Comparison of ENCODE assay signal across 8 mouse cellular contexts in genomic region chr11:115765607-115766141, GRCm38 (mm10). TPM values are rescaled to one million over a fixed set of nuclear protein-coding genes. Genes with fewer than 3 reads are reported as not detected.
DNase-seq lines count a peak whose midpoint lies in the region; ATAC-seq and TF ChIP-seq lines count a peak whose summit lies in the region.

No protein-coding gene starts in this region.

- peak overlapping the region; percentile 99 for H3K9ac ChIP-seq in hindbrain, embryonic 11.5 days (ENCODE audit: low read depth, low read length)
- peak overlapping the region; percentile 96 for H3K9ac ChIP-seq in liver, embryonic 13.5 days

- no peaks in the 10 kb centered on the region for H3K27me3 ChIP-seq in kidney, adult 2 months (replicated peaks; ENCODE audit: control insufficient read depth, insufficient read depth, low read length)
- no peaks in the 10 kb centered on the region for H3K27me3 ChIP-seq in Patski
- H3K27me3 ChIP-seq in hindbrain, embryonic 11.5 days (ENCODE audit: control insufficient read depth, insufficient read depth, low read length), result no peaks in the 10 kb centered on the region
- H3K27me3 ChIP-seq in liver, embryonic 13.5 days, result no peaks in the 10 kb centered on the region

- peak; percentile 64 for ATAC-seq in Patski
- ATAC-seq in erythroid progenitor cell, adult 5-6 weeks (replicated peaks; ENCODE audit: low FRiP score, poor library complexity, severe bottlenecking), result peak; percentile 77
- ATAC-seq in hindbrain, embryonic 11.5 days (ENCODE audit: low FRiP score), result peak; percentile 83
- ATAC-seq in liver, embryonic 13.5 days (ENCODE audit: low read depth), result peak; percentile 86
- ATAC-seq in monocyte, adult 5-6 weeks (replicated peaks; ENCODE audit: insufficient number of reproducible peaks, low FRiP score, low TSS enrichment, poor library complexity, severe bottlenecking), result peak; percentile 44

- no peak for TF ChIP-seq CTCF in kidney, adult 2 months (conservative IDR thresholded peaks at IDR 0.05; ENCODE audit: insufficient read depth, insufficient read length, low read depth, low read length)
- TF ChIP-seq CTCF in Patski (IDR thresholded peaks at IDR 0.05), result no peak

- DNase-seq in kidney, adult 2 months, result peak; percentile 76
- DNase-seq in kidney, postnatal 4 days, result no peak
- DNase-seq in Patski (ENCODE audit: low read depth, low spot score), result no peak
- DNase-seq in hindbrain, embryonic 11.5 days (ENCODE audit: low spot score), result peak; percentile 69
- DNase-seq in liver, embryonic 13.5 days, result peak; percentile 46
- no peak for DNase-seq in ovary, adult 18-20 months (ENCODE audit: low spot score)

- POLR2A ChIA-PET in Patski (lab: Charles Lee), result interaction anchor here (0.7 to 1.1 kb wide), 4 partner anchors 12 to 190 kb away, joined by 3 to 6 read pairs (median 4); partner anchors contain the start of gene Tsen54

- peaks cover 13% of the 10 kb centered on the region; the same call in 1 of the 2 replicates for H3K4me1 ChIP-seq in kidney, adult 2 months (ENCODE audit: control insufficient read depth, insufficient read depth, low read length)
- 0 out of 2 replicates have a peak, but pooled peaks cover 2% of the 10 kb centered on the region for H3K4me1 ChIP-seq in hindbrain, embryonic 11.5 days (replicated peaks; ENCODE audit: control insufficient read depth, insufficient read depth, low read length)
- H3K4me1 ChIP-seq in liver, embryonic 13.5 days (replicated peaks), result peaks cover 55% of the 10 kb centered on the region

- in situ Hi-C loops in Patski (cut with MboI; ENCODE audit: low pct_unique_long_range_greater_than_20kb), result no loop called here

- peak overlapping the region; percentile 83 for H3K4me2 ChIP-seq in hindbrain, embryonic 11.5 days (replicated peaks; ENCODE audit: low read depth, low read length)
- H3K4me2 ChIP-seq in liver, embryonic 13.5 days, result peak overlapping the region; percentile 91

- no peak for TF ChIP-seq POLR2A in kidney, adult 2 months (IDR thresholded peaks at IDR 0.05; ENCODE audit: low read depth, low read length)

- under 1% methylated on average over 34 of the region's 34 CpGs for WGBS in kidney, adult 2 months
- WGBS in hindbrain, embryonic 11.5 days, result under 1% methylated on average over 33 of the region's 34 CpGs
- under 1% methylated on average over 34 of the region's 34 CpGs for WGBS in liver, embryonic 13.5 days (ENCODE audit: insufficient replicate concordance)

- no peaks in the 10 kb centered on the region for H3K36me3 ChIP-seq in kidney, adult 2 months (ENCODE audit: control insufficient read depth, insufficient read depth, low read length)
- no peaks in the 10 kb centered on the region for H3K36me3 ChIP-seq in hindbrain, embryonic 11.5 days (ENCODE audit: control insufficient read depth, insufficient read depth, low read length)
- H3K36me3 ChIP-seq in liver, embryonic 13.5 days, result peaks cover 4% of the 10 kb centered on the region; the same call in 1 of the 2 replicates

- no peaks in the 10 kb centered on the region for H3K9me3 ChIP-seq in hindbrain, embryonic 11.5 days (ENCODE audit: control insufficient read depth, low read length)
- H3K9me3 ChIP-seq in liver, embryonic 13.5 days (replicated peaks), result no peaks in the 10 kb centered on the region

- H3K27ac ChIP-seq in kidney, adult 2 months (ENCODE audit: insufficient read depth, low read depth, low read length), result peak overlapping the region; percentile 99
- peak overlapping the region; percentile 86 for H3K27ac ChIP-seq in hindbrain, embryonic 11.5 days (ENCODE audit: low read depth, low read length)
- peak overlapping the region; percentile 89 for H3K27ac ChIP-seq in liver, embryonic 13.5 days

- CTCF ChIA-PET in Patski (lab: Charles Lee), result no interaction called here

- H3K4me3 ChIP-seq in kidney, adult 2 months (ENCODE audit: insufficient read depth, low read depth, low read length), result peak overlapping the region; percentile 91
- peak overlapping the region; percentile 79 for H3K4me3 ChIP-seq in hindbrain, embryonic 11.5 days (ENCODE audit: low read depth, low read length)
- peak overlapping the region; percentile 90 for H3K4me3 ChIP-seq in liver, embryonic 13.5 days (replicated peaks)

RNA-seq across cellular contexts. Expression of gene Tmem94, which starts 0.4 kb away (rescaled TPM):
- polyA plus RNA-seq in kidney, adult 2 months (2012; rRNA removed), result 77.1 and 97.8 TPM in 2 replicates
- 44.3 TPM for polyA plus RNA-seq in Patski (2021)
- total RNA-seq in erythroid progenitor cell, adult 5-6 weeks (2015; ENCODE audit: low replicate concordance), result 32.1 and 36.9 TPM in 2 replicates
- total RNA-seq in erythroid progenitor cell, adult 5-6 weeks (2017; ENCODE audit: low replicate concordance), result 35.2 and 35.3 TPM in 2 replicates
- 15.5 and 16.4 TPM in 2 replicates for polyA plus RNA-seq in hindbrain, embryonic 11.5 days (2014; fragmentation: Nextera tagmentation; extraction: Ambion mirVana)
- 8.2 and 10.9 TPM in 2 replicates for polyA plus RNA-seq in liver, embryonic 13.5 days (2015; fragmentation: Nextera tagmentation; extraction: Ambion mirVana)
- total RNA-seq in monocyte, adult 5-6 weeks (2017), result 10.8 to 33.1 TPM (median 10.9 TPM) in 3 replicates

RNA-seq across cellular contexts. Expression of gene Caskin2, which starts 47.8 kb away (rescaled TPM):
- 36.9 and 46.7 TPM in 2 replicates for polyA plus RNA-seq in kidney, adult 2 months (2012; rRNA removed)
- 29.7 TPM for polyA plus RNA-seq in Patski (2021)
- total RNA-seq in erythroid progenitor cell, adult 5-6 weeks (2015; ENCODE audit: low replicate concordance), result 6.7 and 13.0 TPM in 2 replicates
- total RNA-seq in erythroid progenitor cell, adult 5-6 weeks (2017; ENCODE audit: low replicate concordance), result 5.6 and 6.0 TPM in 2 replicates
- 12.2 and 12.9 TPM in 2 replicates for polyA plus RNA-seq in hindbrain, embryonic 11.5 days (2014; fragmentation: Nextera tagmentation; extraction: Ambion mirVana)
- 5.7 and 6.0 TPM in 2 replicates for polyA plus RNA-seq in liver, embryonic 13.5 days (2015; fragmentation: Nextera tagmentation; extraction: Ambion mirVana)
- 0.19 to 5.1 TPM (median 0.78 TPM) in 3 replicates for total RNA-seq in monocyte, adult 5-6 weeks (2017)

RNA-seq across cellular contexts. Expression of gene Tsen54, which starts 48.9 kb away (rescaled TPM):
- 36.4 and 43.4 TPM in 2 replicates for polyA plus RNA-seq in kidney, adult 2 months (2012; rRNA removed)
- polyA plus RNA-seq in Patski (2021), result 52.3 TPM
- total RNA-seq in erythroid progenitor cell, adult 5-6 weeks (2015; ENCODE audit: low replicate concordance), result 4.0 and 12.6 TPM in 2 replicates
- total RNA-seq in erythroid progenitor cell, adult 5-6 weeks (2017; ENCODE audit: low replicate concordance), result 3.6 and 4.3 TPM in 2 replicates
- 17.9 and 21.3 TPM in 2 replicates for polyA plus RNA-seq in hindbrain, embryonic 11.5 days (2014; fragmentation: Nextera tagmentation; extraction: Ambion mirVana)
- 19.3 and 20.1 TPM in 2 replicates for polyA plus RNA-seq in liver, embryonic 13.5 days (2015; fragmentation: Nextera tagmentation; extraction: Ambion mirVana)
- total RNA-seq in monocyte, adult 5-6 weeks (2017), result 6.3 to 11.7 TPM (median 7.3 TPM) in 3 replicates

RNA-seq across cellular contexts. Expression of gene Grb2, which starts 57.3 kb away (rescaled TPM):
- 34.1 and 42.6 TPM in 2 replicates for polyA plus RNA-seq in kidney, adult 2 months (2012; rRNA removed)
- 99.5 TPM for polyA plus RNA-seq in Patski (2021)
- total RNA-seq in erythroid progenitor cell, adult 5-6 weeks (2015; ENCODE audit: low replicate concordance), result 36.8 and 49.5 TPM in 2 replicates
- total RNA-seq in erythroid progenitor cell, adult 5-6 weeks (2017; ENCODE audit: low replicate concordance), result 10.1 and 29.1 TPM in 2 replicates
- 76.7 and 79.2 TPM in 2 replicates for polyA plus RNA-seq in hindbrain, embryonic 11.5 days (2014; fragmentation: Nextera tagmentation; extraction: Ambion mirVana)
- 56.7 and 63.5 TPM in 2 replicates for polyA plus RNA-seq in liver, embryonic 13.5 days (2015; fragmentation: Nextera tagmentation; extraction: Ambion mirVana)
- total RNA-seq in monocyte, adult 5-6 weeks (2017), result 28.1 to 56.7 TPM (median 47.2 TPM) in 3 replicates

RNA-seq across cellular contexts. Expression of gene Llgl2, which starts 58.2 kb away (rescaled TPM):
- polyA plus RNA-seq in kidney, adult 2 months (2012; rRNA removed), result 153 and 166 TPM in 2 replicates
- 163 TPM for polyA plus RNA-seq in Patski (2021)
- total RNA-seq in erythroid progenitor cell, adult 5-6 weeks (2015; ENCODE audit: low replicate concordance), result 1.7 TPM in 1 of 2 replicates, not detected in the other
- total RNA-seq in erythroid progenitor cell, adult 5-6 weeks (2017; ENCODE audit: low replicate concordance), result 0.26 and 1.8 TPM in 2 replicates
- 3.8 and 5.4 TPM in 2 replicates for polyA plus RNA-seq in hindbrain, embryonic 11.5 days (2014; fragmentation: Nextera tagmentation; extraction: Ambion mirVana)
- polyA plus RNA-seq in liver, embryonic 13.5 days (2015; fragmentation: Nextera tagmentation; extraction: Ambion mirVana), result 9.8 and 10.2 TPM in 2 replicates
- total RNA-seq in monocyte, adult 5-6 weeks (2017), result 10.4 to 25.9 TPM (median 10.7 TPM) in 3 replicates

Comparison
In these comparisons a context has a peak if more than half of its experiments do, and no peak if none do; other contexts are left out.
1. DNase-seq: peak in kidney, adult 2 months (single experiment), hindbrain, embryonic 11.5 days (single experiment) and liver, embryonic 13.5 days (single experiment); none in kidney, postnatal 4 days (0 of 2), Patski (single experiment) and ovary, adult 18-20 months (single experiment).
2. Peak in every context shown above with its lines, with median percentiles within 50 percentile points of each other: H3K27ac ChIP-seq, H3K4me3 ChIP-seq and ATAC-seq.